Mouse (Mus musculus) B cell, adult 67 days (primary cell): ENCODE data around the gene Nufip1. TPM values are rescaled to one million over a fixed set of nuclear protein-coding genes. Genes with fewer than 3 reads are reported as not detected.

Experiments used
- total RNA-seq, 2 experiments: library from RNA; stranded (reverse); gene quantifications; 4 replicates each; pipeline ENCODE4 v1.2.4; 2023

Nufip1 gene
- total RNA-seq = 10 to 100 TPM; 14.2 to 14.6 TPM

GRCm38 (mm10) chr14:76110396-76111221 lies at the start of gene Nufip1, which contains the start of gene Gpalpp1:
Gene Nufip1 (plus strand): TSS chr14:76110891.
Gene Gpalpp1 (minus strand): TSS chr14:76110760.

Other genes with a start within 250 kb of the Nufip1 start
- not detected for gene Kctd4, start 155.9 kb upstream of the Nufip1 start, total RNA-seq
- 10 to 100 TPM; 25.9 to 26.1 TPM for gene Gtf2f2, start 100.0 kb upstream of the Nufip1 start, total RNA-seq
- gene Gpalpp1, start 131 bp upstream of the Nufip1 start, total RNA-seq = 10 to 100 TPM; 19.4 to 20.5 TPM